Mouse (Mus musculus): ENCODE data around the gene Tacc3. TPM values are rescaled to one million over a fixed set of nuclear protein-coding genes. Genes with fewer than 3 reads are reported as not detected.

The Tacc3 gene
- 10 to 100 TPM; 12.1 to 15.6 TPM for total RNA-seq (2023)

DNA sequence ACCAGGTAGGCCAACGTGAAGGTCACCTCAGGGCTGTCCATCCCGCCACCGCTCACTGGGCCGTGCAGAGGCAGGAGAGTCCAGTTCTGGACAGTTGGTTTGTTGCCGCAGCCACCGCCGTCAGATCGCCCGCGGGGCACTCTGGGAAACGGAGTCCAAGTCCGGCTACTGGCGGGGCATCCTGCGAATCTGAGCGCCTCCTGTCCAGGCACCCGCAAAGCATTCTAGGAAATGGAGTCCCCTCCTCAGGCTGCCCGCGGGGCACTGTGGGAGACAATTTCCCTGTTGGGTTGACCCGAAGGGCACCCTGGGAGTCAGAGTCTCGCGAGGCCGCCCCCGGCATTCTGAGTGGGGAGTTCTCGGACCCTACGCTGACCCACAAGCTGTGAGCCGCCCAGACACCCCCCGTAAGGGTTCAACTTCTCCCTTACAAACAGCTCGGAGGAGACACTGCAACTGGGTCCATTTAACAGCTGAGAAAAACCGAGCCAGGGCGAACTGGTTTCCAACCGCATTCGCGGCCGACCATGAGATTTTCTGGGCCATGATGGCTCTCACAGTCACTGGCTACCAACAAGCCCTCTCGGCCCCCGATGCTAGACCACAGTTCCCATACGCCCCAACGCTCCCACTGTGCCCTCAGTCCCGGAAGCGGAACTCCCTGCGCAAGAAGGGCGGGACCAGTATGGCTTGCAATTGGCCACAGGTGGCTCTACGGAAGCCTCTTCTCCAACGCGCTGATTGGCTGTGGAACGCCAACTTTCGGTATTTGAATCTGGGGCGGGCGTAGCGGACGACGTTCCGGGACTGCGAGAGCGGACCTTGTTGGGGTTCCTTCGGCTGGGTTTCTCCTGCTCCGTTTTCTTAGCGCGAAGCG, at the start of gene Tacc3, which contains the start of gene Tmem129:
Gene Tacc3, plus strand, starts transcription at position 342 of the 877 bp plus-strand sequence.
Gene Tmem129, minus strand, starts transcription at position 630 of the 877 bp plus-strand sequence.

DNA sequence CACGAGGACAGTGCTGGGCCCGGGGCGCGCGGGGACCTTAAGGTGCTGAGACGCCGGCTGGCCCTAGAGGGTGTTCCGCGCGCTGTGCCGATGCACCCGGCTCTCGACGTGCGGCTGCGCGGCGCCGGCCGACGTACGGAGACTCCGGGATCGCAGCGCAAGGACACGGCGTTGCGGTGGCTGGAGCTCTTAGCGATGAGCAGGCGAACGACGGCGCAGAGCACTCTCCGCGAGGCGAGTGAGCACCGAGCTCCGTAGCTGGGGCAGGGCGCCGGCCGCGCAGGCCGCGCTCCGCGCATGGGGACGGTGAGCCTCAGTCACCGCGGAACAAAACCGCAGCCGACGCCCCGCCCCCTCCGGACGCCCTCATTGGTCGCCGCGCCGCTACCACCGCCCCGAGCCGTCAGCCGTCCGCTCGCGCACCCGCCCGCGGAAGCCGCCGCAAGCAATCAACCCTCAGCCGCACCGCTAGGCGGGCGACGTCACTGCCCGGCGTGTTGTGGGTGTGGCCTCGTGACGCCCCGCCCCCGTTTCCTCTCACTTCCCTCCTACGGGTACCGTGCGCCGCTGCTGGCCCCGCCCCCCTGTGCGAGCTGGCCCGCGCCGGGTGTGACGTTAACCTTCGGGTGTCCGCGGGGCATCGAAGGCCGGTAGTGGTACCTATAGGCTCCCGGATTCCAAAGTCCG, 28.5 kb upstream of the Tacc3 start, which contains the start of the genes Fam53a and Gm9903:
Gene Fam53a, minus strand, starts transcription at position 335 of the 687 bp plus-strand sequence.
Gene Gm9903, plus strand, starts transcription at position 625 of the 687 bp plus-strand sequence.

DNA sequence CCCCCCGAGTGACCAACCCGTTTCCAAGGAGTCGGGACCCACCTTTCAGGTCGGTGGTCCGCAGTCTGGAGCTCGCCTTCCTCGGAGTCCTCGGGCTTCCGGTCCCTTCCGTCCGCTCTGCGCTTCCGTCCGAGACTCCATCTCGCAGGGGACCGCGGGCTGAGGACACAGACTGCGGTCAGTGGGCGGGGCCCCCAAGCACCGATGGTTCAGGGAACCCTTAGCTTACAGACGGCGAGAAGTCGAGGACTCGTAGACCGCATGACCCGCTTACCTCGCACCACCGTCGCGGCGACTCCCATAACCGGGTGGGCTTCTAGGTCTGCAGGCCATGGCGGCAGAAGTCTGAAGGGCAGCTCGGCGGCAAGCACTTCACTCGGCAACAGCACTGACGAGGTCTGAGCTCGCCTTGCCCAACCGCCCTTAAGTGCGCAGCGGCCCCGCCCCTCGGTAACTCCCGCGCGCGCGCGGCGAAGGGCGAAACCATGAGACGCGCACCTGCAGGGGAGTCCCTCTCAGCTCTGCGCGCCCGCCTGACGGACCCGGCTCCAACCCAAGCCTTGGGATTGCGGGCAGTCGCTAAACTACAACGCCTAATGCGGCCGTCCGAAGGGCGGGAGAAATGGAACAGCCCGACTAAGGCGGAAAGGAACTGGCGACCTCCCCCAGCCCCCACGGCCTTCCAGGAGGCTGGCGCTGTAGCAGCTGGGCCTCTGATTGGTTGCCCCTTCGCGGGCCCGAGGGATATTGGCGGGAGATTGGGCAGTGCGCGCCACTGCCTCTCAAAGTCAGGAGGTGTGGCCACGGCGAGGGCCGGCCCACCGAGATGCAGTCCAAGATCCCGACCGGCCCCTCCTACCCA, 5.8 kb upstream of the Tacc3 start, which contains the start of gene Slbp:
Gene Slbp, minus strand, starts transcription at position 654 of the 862 bp plus-strand sequence.

DNA sequence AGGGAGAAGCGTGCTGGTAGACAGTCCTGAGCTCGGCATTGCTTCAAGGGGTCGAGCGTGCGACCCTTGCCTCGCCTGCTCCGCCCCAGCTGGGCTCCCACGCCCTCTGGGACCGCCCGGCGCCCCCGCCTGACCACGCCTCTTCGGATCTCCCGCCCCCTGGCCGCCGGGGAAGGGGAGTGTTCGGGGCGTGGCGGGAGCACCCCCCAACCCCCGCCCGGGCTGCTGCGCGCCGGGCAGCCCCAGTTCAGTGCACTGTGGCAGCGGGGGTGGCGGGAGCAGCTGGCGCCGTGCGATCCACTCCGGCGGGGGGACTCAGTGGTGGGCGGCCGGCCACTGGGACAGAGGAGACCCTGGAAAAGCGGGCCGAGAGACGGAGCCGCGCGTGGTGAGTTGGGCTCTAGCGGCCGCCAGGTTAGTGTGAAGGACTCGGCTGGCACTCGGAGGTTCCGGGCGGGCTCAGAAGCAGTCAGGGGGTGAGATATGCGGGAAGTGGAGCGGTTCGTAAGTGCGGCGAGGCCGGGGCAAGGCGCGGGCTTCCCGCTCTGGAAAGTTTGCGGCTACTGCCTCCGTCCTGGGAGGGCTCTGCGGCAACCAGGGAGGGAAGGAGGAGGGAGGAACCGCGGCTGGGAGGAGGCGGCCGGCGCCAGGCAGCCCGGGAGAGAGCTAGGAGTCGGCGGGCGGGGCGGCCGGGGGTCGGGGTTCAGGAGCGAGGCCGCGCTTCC, 63.8 kb downstream of the Tacc3 start, which contains the start of gene Fgfr3:
Gene Fgfr3, plus strand, starts transcription at position 134 of the 725 bp plus-strand sequence.

Other genes starting within 250 kb of the Tacc3 start
- not detected for gene Nkx1-1, start 224.2 kb upstream of the Tacc3 start, total RNA-seq (2023)
- 10 to 100 TPM; 29.5 to 44.6 TPM for gene Fam53a, start 28.5 kb upstream of the Tacc3 start, total RNA-seq (2023)
- 1 to 10 TPM; 1.4 to 1.9 TPM for gene Gm9903, start 28.2 kb upstream of the Tacc3 start, total RNA-seq (2023)
- 100 to 1,000 TPM in 1 of 2 experiments, 10 to 100 TPM in 1; 99.8 to 104 TPM for gene Slbp, start 5.6 kb upstream of the Tacc3 start, total RNA-seq (2023)
- gene Tmem129, start 288 bp downstream of the Tacc3 start, total RNA-seq (2023) = 10 to 100 TPM; 13.9 to 16.2 TPM
- not detected for gene Fgfr3, start 63.5 kb downstream of the Tacc3 start, total RNA-seq (2023)
- gene Letm1, start 124.7 kb downstream of the Tacc3 start, total RNA-seq (2023) = 10 to 100 TPM; 71.4 to 71.6 TPM
- 10 to 100 TPM; 38.7 to 41.9 TPM for gene Nsd2, start 162.6 kb downstream of the Tacc3 start, total RNA-seq (2023)

Measured in B cell, adult 67 days (primary cell).